Mouse (Mus musculus) cerebellum, postnatal 4 days (tissue): Measurements from ENCODE around the gene Gimap4.

Experiments used
- DNase-seq, 2 experiments: peaks; one replicate each; pipeline ENCODE4 v3.0.0; 2022; ENCODE audit warnings: low spot score in 2 of 2, mixed read lengths in 1 of 2

Gimap4 gene

GRCm38 (mm10) chr6:48700251-48701075 lies 16.1 kb downstream of the Gimap4 start:
- DNase-seq: no peak

GRCm38 (mm10) chr6:48702146-48702545 lies 17.8 kb downstream of the Gimap4 start:
- no peak for DNase-seq

GRCm38 (mm10) chr6:48702601-48703000 lies 18.3 kb downstream of the Gimap4 start:
- no peak for DNase-seq

- no peak for DNase-seq
Observed at GRCm38 (mm10) chr6:48704146-48704545, 19.8 kb downstream of the Gimap4 start.

- no peak for DNase-seq
Observed at GRCm38 (mm10) chr6:48706130-48706529, 21.8 kb downstream of the Gimap4 start.

GRCm38 (mm10) chr6:48718455-48718854 lies 34.1 kb downstream of the Gimap4 start, which contains the start of the genes Gm28053 and Gimap7:
Gene Gm28053 (plus strand): TSS chr6:48718607.
Gene Gimap7 (plus strand): TSS chr6:48718621.
- DNase-seq: no peak

GRCm38 (mm10) chr6:48720326-48720725 lies 36.0 kb downstream of the Gimap4 start:
- no peak for DNase-seq

- DNase-seq: no peak
Observed at GRCm38 (mm10) chr6:48723468-48723867, 39.1 kb downstream of the Gimap4 start.

GRCm38 (mm10) chr6:48725476-48725875 lies 41.1 kb downstream of the Gimap4 start:
- no peak for DNase-seq

- DNase-seq: no peak
Observed at GRCm38 (mm10) chr6:48727761-48728160, 43.4 kb downstream of the Gimap4 start.

- DNase-seq: no peak
Observed at GRCm38 (mm10) chr6:48732864-48733304, 48.5 kb downstream of the Gimap4 start.

GRCm38 (mm10) chr6:48733660-48734059 lies 49.3 kb downstream of the Gimap4 start:
- DNase-seq: no peak

- no peak for DNase-seq
Observed at GRCm38 (mm10) chr6:48737053-48737452, 52.7 kb downstream of the Gimap4 start.

- no peak for DNase-seq
Observed at GRCm38 (mm10) chr6:48737688-48738087, 53.3 kb downstream of the Gimap4 start.

- DNase-seq: no peak
Observed at GRCm38 (mm10) chr6:48738961-48739779, 54.8 kb downstream of the Gimap4 start, which contains the start of gene Gimap1. Gene Gimap1 (plus strand): TSS chr6:48739054.

- DNase-seq: no peak
Observed at GRCm38 (mm10) chr6:48739780-48740055, 55.4 kb downstream of the Gimap4 start.

GRCm38 (mm10) chr6:48740501-48741169 lies 56.3 kb downstream of the Gimap4 start:
- DNase-seq: no peak

GRCm38 (mm10) chr6:48741273-48741672 lies 56.9 kb downstream of the Gimap4 start:
- DNase-seq: no peak
